Mouse (Mus musculus) yolk sac, embryonic 10.5 days (tissue): Measurements from ENCODE around the gene Emcn.

ENCODE experiments used
- DNase-seq: peaks from one replicate; pipeline ENCODE4 v3.0.0-alpha.2; 2017; ENCODE audit warnings: low spot score

Emcn gene

DNA sequence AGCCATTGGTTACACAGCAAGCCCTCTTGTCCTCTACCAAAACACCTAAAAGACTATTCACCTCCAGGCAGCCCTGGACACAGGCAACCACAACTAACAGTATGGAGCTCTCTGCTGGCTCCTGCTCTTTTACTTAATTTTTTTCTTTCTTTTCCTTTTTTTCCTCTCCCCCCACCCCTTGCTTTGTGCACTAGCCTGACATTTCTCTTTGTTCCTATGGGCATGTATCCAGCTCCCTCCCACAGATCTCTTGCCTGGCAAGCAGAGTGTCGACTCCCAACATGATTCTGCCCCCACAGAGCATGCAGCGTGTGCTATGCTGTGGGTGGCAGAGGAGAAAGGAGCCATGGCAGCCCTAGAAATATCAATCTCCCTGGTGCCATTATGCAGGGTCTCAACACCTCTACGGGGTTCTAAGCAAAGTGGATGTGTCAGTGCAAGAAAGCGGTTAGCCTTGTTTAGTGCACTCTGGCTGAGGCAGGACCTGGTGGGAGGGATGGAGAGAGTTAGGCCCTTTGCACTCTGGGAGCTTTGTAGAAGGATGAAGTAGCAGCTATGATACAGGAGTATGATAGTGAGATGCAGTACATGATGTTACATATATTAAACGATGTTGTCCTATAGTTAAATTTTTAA lies 74.7 kb downstream of the Emcn start:
- no peak for DNase-seq

DNA sequence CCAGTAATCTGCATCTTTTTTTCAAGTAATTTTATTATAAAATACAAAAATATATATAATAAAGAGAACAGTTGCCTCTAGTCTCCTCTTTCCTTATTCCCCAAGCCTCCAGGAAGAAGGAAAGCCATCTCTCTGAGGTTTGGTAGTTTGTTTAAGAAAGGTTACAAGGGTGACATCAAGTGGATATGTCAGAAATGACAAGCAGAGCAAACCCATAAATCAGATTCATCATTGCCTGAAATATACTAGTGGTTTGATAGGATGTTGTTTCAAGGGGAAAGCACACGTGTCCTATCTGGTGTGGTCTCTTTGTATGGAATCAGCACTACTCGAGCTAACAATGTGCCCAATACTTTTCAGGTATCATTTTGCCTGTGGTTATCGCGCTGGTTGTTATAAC lies 77.8 kb downstream of the Emcn start:
- DNase-seq: no peak

DNA sequence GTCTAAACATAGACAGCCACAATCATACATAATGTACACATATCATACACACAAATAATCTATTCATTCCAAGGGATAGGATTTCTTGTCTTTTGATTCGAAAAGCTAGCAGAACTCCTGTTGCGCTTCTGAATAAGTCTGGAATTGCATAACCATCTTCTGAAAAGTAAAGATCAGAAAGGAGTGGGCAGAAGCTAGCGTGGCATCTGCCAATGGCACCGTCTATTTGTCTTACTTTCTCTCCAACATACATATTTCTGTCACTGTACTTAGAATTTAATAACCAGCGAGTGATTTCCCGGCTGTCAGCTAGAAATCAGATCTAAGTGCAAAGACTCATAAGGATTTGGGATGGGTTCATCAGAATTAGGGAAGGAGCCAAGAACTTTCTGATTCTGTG lies 88.6 kb downstream of the Emcn start:
- no peak for DNase-seq

DNA sequence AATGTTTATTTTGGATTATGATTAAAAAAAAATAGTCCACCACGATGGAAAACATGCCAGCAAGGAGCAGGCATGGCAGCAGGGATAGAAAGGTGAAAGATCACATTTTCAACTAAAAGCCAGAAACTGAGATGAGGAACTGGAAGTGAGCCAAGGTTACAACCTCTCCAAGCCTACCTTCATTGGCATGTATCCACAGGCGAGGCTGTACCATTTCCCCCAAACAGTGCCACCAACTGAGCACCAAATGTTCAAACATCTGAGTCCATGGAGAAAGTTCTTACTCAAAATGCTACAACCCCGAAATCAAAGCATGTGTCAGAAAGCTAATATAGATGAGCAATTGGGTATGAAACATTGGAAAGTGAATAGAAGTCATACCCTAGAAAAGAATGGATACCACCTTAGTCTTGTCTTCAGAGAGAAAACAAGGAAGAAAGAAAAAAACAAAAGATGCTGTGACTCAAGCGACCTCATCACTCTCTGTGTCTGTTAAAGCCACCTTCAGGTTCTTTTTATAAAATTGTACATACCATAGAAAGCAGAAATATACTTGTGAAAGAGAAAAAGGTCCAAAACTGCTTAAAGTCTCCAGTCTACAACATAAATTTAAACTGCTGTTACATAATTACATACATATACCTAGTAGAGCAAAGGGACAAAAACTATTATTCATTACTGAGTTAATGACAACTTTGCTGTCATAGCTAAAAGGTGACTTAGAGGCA lies 124.2 kb downstream of the Emcn start:
- no peak for DNase-seq

DNA sequence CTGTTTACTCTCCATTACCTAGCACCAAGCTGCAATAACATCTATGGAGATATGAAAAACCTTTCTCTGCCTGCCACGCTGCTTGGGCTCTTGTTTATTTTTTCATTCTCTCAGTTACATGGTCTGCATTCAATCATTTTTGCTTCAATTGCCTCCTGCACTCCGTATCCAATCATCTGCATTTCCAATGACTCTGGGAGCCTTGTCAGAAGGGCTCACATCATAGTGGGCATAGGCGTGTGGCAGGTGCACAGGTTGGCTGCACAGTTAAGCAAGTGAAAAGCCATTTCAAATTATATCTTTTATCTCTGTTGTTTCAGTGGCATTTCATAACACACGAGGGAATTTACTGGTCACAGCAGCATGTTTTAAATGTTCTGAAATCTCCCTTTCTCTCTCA lies 125.1 kb downstream of the Emcn start:
- DNase-seq: no peak

DNA sequence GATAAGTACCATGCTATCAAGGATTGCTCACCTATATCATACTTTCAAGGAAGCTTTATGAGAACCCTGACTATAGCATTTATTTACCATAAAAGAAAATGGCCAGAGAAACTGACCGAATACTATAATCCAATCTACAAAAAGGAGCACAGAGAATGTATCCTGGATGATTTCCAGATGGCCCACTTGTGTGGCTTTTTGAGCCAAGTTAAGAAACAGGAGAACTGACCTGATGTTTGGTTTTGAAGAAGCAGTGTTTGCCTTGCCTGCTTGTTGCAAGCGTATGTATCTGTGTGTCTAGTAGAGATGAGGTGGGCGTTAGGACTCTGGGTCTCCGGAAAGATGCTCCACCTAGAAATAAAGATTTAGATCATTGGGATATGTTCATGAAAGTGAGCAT lies 125.9 kb downstream of the Emcn start:
- DNase-seq: no peak

DNA sequence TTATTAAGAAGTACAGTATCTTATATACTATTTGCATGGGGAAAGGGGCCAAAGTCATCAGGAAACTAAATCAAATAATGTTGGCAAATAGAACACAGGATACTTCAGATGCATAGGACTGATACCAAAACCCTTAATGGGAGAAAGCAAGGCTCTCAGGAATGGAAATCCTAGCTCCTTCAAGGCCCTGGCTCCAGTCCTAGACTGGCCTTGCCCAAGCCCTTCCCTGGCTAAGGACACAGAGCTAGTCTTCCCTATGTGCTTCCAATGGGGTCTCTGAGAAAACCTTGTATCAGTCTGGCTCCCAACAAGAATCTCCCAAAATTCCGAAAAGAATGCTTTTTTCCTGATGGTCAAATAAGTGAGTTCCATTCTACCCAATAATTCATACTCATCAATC lies 126.5 kb downstream of the Emcn start:
- DNase-seq: no peak

DNA sequence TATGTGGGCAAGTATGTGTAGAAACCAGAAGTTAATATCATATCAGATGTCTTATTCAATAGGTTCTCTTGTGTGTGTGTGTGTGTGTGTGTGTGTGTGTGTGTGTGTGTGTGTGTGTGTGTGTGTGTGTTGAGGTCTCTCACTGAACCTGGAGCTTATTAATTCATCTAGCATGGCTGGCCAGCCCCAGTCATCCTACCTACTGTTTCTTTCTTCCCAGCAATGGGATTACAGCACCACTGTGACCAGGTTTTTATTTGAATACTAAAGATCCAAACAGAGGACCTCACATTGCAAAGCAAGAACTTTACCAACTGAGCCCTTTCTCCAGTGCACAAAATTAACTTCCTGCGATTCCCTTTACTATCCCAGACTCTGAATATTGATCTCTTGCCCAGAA lies 131.3 kb downstream of the Emcn start:
- DNase-seq: no peak

DNA sequence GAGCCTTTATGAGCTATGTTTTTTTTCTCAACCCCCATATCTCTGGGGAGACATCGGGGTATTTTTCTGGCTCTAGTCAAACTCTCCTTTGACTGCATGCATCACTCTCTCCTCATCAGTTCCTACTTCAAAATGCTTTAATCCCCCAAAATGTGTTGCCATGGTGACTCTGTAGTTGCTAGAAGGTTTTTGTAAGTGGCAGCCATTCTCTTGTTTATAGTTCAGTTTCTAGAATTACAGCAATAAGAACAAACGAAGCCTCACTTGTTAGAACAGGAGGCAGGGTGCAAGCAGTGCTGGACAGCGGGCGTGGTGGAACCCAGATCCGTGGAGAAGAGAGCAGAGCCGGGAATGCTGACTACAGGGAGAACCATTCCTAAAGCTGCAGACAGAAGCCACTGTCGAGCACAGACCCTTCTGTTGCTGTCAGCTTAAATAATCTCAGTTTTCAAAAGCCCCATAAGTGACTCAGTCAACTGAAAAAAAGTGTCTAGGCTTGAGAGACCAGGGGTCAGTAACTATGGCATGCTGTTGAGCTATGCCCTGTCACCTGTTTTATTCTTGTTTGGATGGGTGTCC lies 139.0 kb downstream of the Emcn start:
- DNase-seq: no peak

DNA sequence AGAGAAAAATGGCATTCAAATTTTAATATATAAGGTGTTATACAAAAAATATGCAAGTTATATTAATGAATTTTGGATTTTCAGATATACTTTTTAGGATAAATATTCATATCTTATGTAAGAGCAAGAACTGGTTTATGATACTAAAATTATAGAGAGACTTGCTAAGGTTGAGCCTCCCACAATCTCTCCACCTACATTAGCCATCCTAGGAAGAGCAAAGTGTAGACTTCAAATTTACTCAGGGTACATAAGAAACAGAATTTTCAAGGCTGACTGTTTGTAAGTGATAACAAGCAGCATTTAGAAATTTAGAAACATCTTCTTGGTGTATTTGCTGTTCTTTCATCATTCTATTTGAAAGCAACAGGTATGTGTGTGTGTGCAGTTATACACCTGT lies 140.3 kb downstream of the Emcn start:
- DNase-seq: no peak
